Mouse (Mus musculus) erythroblast, embryonic 14.5 days (primary cell): Measurements from ENCODE around the gene Pglyrp2. TPM values are rescaled to one million over a fixed set of nuclear protein-coding genes. Genes with fewer than 3 reads are reported as not detected.

ENCODE experiments used
- H3K27me3 ChIP-seq: 2 replicates; pipeline ENCODE4 v1.6.1; 2012; ENCODE audit warnings: inconsistent platforms; ENCODE audit not compliant: control insufficient read depth
- H3K36me3 ChIP-seq: 2 replicates; pipeline ENCODE4 v1.6.1; 2012; ENCODE audit warnings: mild to moderate bottlenecking, inconsistent platforms; ENCODE audit not compliant: control insufficient read depth
- H3K4me1 ChIP-seq: 2 replicates; pipeline ENCODE4 v1.6.1; 2012; ENCODE audit warnings: inconsistent platforms; ENCODE audit not compliant: control insufficient read depth
- H3K4me3 ChIP-seq: replicated peaks from 2 replicates; pipeline ENCODE3; 2012; ENCODE audit warnings: moderate library complexity, mild to moderate bottlenecking, inconsistent platforms
- H3K9me3 ChIP-seq: 2 replicates; pipeline ENCODE4 v1.6.1; 2012; ENCODE audit warnings: low read length, inconsistent platforms, mixed read lengths; ENCODE audit not compliant: control insufficient read depth
- GATA1 ChIP-seq: IDR thresholded peaks from 2 replicates; pipeline ENCODE4 v1.6.1; 2012; ENCODE audit warnings: low read length, inconsistent platforms, mixed read lengths
- TAL1 ChIP-seq: IDR thresholded peaks from 3 replicates; pipeline ENCODE4 v1.6.1; 2012; ENCODE audit warnings: low read length, inconsistent platforms, mixed read lengths
- polyA plus RNA-seq: library from polyadenylated mRNA; stranded (reverse); fragments of >175 nt; gene quantifications from 2 replicates; pipeline ENCODE4 v1.2.3, GENCODE M21; 2012

Pglyrp2 gene
- polyA plus RNA-seq, 1 experiment, result 0.03 TPM

DNA sequence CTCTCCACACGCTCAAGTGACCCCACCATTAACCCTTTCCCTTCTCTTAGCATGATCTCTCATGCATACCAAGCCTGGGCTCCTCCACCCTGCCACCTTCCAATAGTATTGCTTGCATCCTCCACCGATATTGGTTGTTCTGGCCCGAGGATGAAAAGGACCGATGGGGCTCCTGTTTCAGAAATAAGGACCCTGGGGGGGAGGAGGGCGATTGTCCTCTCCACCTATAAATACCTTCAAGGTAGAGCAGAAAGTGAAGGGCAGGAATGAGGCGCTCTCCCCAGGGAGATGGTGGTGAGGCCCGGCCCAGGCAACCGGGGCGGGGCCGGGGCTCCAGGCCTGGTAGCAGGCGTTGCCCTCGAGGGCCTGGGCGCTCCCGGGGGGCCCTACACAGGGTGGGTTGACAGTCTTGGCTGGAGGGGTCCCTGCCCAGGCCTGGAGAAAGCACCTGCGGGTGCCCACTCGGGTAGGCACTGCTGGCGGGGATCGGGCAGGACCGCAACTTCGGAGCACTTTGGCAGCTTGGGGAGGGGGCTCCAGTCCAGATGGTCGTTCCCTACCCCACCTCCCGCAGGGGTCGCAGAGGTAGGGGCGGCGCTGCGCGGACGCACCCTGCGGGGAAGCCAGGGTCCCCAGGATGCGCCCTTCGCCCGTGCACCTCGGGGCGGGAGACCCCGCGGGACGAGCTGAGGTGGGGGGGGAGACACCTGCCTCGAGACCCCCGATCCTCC, 35.4 kb downstream of the Pglyrp2 start:
- H3K36me3 ChIP-seq, result peaks cover 2% of the 10 kb centered on the region; the same call in 1 of the 2 replicates
- H3K4me1 ChIP-seq, result peaks cover 34% of the 10 kb centered on the region
- no peaks in the 10 kb centered on the region for H3K9me3 ChIP-seq
- H3K27me3 ChIP-seq, result peaks cover 16% of the 10 kb centered on the region
- TF ChIP-seq TAL1 (no peak), GATA1 (no peak)
- peak overlapping the region; percentile 81 for H3K4me3 ChIP-seq

GRCm38 (mm10) chr17:32387986-32388369, 36.0 kb downstream of the Pglyrp2 start:
- H3K27me3 ChIP-seq, result peaks cover 16% of the 10 kb centered on the region
- H3K9me3 ChIP-seq, result no peaks in the 10 kb centered on the region
- peaks cover 4% of the 10 kb centered on the region; the same call in 1 of the 2 replicates for H3K36me3 ChIP-seq
- H3K4me3 ChIP-seq, result peak overlapping the region; percentile 81
- peaks cover 34% of the 10 kb centered on the region for H3K4me1 ChIP-seq
- TF ChIP-seq TAL1 (no peak), GATA1 (no peak)

DNA sequence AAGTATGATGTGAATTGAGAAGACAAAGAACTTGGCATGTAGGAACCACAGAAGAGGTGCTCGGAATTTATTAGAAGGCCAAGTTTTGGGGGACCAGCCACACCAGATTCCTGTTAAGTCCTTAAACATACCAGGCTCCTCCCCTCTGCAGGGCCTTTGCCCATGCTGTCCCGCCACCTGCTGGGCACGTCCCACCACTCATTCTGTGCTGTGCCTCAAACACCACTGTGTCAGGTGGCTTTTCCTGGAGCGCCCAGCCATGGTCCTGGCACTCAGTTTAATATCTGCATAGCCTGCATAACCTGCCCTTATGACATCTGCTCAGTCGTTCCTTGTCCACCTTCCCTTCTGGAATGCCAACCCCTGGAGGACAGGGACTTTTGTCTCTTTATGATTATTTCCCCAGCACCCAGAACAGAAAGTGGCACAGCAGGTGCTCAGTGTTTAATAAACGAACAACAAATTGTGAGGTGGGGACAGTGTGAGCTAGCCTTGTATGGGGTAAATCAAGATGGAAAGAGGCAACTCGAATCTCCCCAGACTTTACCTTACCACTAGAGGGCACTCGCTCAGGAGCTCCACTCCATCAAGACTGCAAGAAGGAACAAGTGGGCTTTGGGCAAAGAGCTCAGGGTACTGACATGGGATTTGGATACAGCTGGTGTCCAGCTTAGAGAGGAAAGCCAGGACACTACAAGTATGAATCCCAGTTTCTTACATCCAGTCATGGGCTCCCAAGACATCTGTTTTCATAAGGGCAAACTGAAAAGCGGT, 37.1 kb downstream of the Pglyrp2 start:
- peaks cover 4% of the 10 kb centered on the region; the same call in 1 of the 2 replicates for H3K36me3 ChIP-seq
- H3K4me1 ChIP-seq, result peaks cover 32% of the 10 kb centered on the region
- TF ChIP-seq TAL1 (no peak), GATA1 (no peak)
- H3K27me3 ChIP-seq, result peaks cover 8% of the 10 kb centered on the region
- H3K9me3 ChIP-seq, result no peaks in the 10 kb centered on the region
- no peak overlapping the region for H3K4me3 ChIP-seq

GRCm38 (mm10) chr17:32383661-32384060, 40.3 kb downstream of the Pglyrp2 start:
- TF ChIP-seq GATA1 (no peak), TAL1 (no peak)
- Histone ChIP-seq H3K4me3 (no peak overlapping the region), H3K9me3 (no peaks in the 10 kb centered on the region), H3K36me3 (peaks cover 4% of the 10 kb centered on the region; the same call in 1 of the 2 replicates), H3K27me3 (no peaks in the 10 kb centered on the region), H3K4me1 (peaks cover 21% of the 10 kb centered on the region)

GRCm38 (mm10) chr17:32382576-32382975, 41.4 kb downstream of the Pglyrp2 start:
- peaks cover 17% of the 10 kb centered on the region for H3K4me1 ChIP-seq
- H3K27me3 ChIP-seq, result no peaks in the 10 kb centered on the region
- no peak overlapping the region for H3K4me3 ChIP-seq
- no peaks in the 10 kb centered on the region for H3K9me3 ChIP-seq
- H3K36me3 ChIP-seq, result peaks cover 7% of the 10 kb centered on the region
- no peak for TF ChIP-seq GATA1
- TF ChIP-seq TAL1, result no peak

GRCm38 (mm10) chr17:32378786-32379185, 45.2 kb downstream of the Pglyrp2 start:
- no peak for TF ChIP-seq GATA1
- no peak for TF ChIP-seq TAL1
- Histone ChIP-seq H3K36me3 (peaks cover 13% of the 10 kb centered on the region), H3K9me3 (no peaks in the 10 kb centered on the region), H3K4me3 (no peak overlapping the region), H3K4me1 (peaks cover 19% of the 10 kb centered on the region), H3K27me3 (no peaks in the 10 kb centered on the region)

GRCm38 (mm10) chr17:32377137-32377536, 46.8 kb downstream of the Pglyrp2 start:
- Histone ChIP-seq H3K36me3 (peaks cover 11% of the 10 kb centered on the region), H3K4me1 (peaks cover 19% of the 10 kb centered on the region), H3K27me3 (no peaks in the 10 kb centered on the region), H3K9me3 (no peaks in the 10 kb centered on the region), H3K4me3 (no peak overlapping the region)
- TF ChIP-seq TAL1, result no peak
- TF ChIP-seq GATA1, result no peak

DNA sequence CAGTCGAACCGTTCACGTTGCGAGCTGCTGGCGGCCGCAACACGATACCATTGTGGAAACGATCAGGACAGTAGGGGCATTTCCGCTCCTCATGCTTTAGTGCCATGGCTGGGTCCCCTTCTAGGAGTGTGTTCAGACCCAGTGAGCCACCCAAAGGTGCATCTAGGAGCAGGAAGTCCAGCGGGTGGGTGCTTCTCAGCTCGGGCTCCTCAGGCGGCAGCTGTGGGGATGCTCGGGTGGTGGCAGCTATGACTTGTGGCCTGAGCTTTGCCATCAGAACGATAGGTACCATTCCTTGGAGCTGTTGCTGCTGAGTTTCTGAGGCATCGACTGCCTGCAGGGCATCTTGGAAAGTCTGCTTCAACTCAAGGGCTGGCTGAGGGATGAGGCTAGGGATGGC, 47.5 kb downstream of the Pglyrp2 start:
- peaks cover 11% of the 10 kb centered on the region for H3K36me3 ChIP-seq
- no peaks in the 10 kb centered on the region for H3K27me3 ChIP-seq
- no peak for TF ChIP-seq GATA1
- no peak overlapping the region for H3K4me3 ChIP-seq
- H3K9me3 ChIP-seq, result no peaks in the 10 kb centered on the region
- H3K4me1 ChIP-seq, result peaks cover 19% of the 10 kb centered on the region

- TF ChIP-seq GATA1 (no peak), TAL1 (no peak)
- Histone ChIP-seq H3K36me3 (peaks cover 6% of the 10 kb centered on the region), H3K4me1 (peaks cover 22% of the 10 kb centered on the region), H3K27me3 (no peaks in the 10 kb centered on the region), H3K9me3 (no peaks in the 10 kb centered on the region), H3K4me3 (no peak overlapping the region)
Observed at GRCm38 (mm10) chr17:32368991-32369578, 54.9 kb downstream of the Pglyrp2 start.
